Mouse (Mus musculus) embryonic stem cell, embryonic (primary cell): Measurements from ENCODE around the gene Bicdl2.

Experiments used
- CTCF ChIA-PET, 4 experiments: fragments of 300-600 bp in 2 of 4; fragments of 350-600 bp in 2 of 4; sonication (Branson Sonifier 250); formaldehyde crosslinking; loops; one replicate each; lab custom pipeline; 2022; ENCODE audit warnings: inconsistent platforms in 2 of 4; lab: Charles Lee
- POLR2A ChIA-PET, 4 experiments: fragments of 300-600 bp in 2 of 4; fragments of 350-600 bp in 2 of 4; sonication (Branson Sonifier 250); formaldehyde crosslinking; loops; one replicate each; lab custom pipeline; 2022; ENCODE audit warnings: antibody characterized with exemption in 4 of 4, inconsistent platforms in 1 of 4; lab: Charles Lee

Gene Bicdl2

DNA sequence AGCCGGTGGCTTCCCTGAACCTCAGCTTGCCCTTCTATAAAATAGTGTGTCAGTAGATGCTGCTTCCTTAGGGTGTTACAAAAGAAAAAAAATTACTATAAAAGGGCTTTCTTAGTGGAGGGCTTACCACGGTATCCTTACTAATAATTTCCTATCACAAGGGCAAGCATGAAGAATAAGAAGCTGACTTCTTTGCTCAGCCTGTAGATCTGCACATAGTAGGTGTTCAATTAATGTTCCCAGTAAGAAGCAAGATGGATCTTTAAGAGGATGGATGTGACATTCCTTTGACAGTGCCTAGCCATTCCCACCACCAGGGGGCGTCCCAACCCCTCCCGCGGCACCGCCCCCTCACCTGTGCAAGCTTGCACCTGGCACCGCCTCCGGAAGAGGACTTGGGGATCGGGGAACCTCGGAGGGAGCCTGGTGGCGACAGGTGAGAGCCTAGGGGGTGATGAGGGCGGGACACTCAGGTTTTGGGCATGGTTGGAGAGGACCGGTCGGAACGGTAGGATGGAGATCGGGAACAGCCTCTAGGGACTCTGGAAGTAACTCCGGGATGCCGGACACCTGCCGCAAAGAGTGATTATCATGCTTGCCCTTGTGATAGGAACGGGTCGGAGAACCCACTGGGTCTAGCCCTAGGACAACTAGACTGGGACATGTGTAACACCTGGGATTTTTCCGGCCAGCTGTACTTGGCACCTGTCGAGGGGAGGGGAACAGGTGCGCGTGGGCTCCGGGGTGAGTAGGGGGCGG lies at the start of gene Bicdl2:
Gene Bicdl2, plus strand, starts transcription at position 390 of the 759 bp plus-strand sequence.
- ChIA-PET POLR2A (interaction anchor here in 2 of 4 experiments (1.1 to 4.6 kb wide), 6 partner anchors 8 to 59 kb away, joined by 3 to 28 read pairs (median 4); partner anchors contain the start of gene Mmp25 (in 1 of the 2)), CTCF (interaction anchor here (0.6 to 3.2 kb wide), 28 partner anchors 7 to 183 kb away, joined by 3 to 17 read pairs (median 5); partner anchors contain the start of genes Prss32 (in 2 of the 4), Hcfc1r1 (in 1 of the 4), Kremen2 (in 1 of the 4) and Mmp25 (in 1 of the 4))

DNA sequence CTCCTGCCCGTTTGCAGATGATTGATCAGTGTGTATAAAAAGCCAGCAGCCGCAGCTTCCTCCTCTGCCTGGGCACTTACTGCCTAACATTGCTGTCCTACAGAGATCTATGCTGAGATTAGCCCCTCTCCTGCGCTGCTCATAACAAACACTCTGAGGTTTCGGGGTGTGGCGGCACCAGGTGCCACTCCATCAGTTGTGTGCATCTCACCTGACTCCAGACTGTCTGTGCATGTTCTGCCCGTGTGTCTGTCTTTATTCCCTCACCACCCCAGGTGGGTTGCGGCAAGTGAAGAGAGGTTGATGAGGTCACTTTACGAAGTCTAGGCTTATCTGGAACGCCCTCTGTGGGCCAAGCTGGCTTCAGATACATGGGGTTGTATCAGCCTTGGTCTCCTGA lies 43.2 kb upstream of the Bicdl2 start:
- ChIA-PET CTCF (interaction anchor here (0.6 to 3.7 kb wide), 5 partner anchors 13 to 46 kb away, joined by 3 to 20 read pairs (median 4); no protein-coding TSS in a partner anchor), POLR2A (interaction anchor here in 3 of 4 experiments (0.8 to 1.6 kb wide), 5 partner anchors 11 to 59 kb away, joined by 3 to 9 read pairs (median 4); partner anchors contain the start of gene Zscan10 (in 1 of the 3))

- ChIA-PET CTCF (interaction anchor here in 2 of 4 experiments (0.6 to 2.7 kb wide), 5 partner anchors 10 to 48 kb away, joined by 3 to 18 read pairs (median 4); no protein-coding TSS in a partner anchor), POLR2A (interaction anchor here in 1 of 4 experiments (1.9 kb wide), 1 partner anchor 10 kb away, joined by 7 read pairs; no protein-coding TSS in a partner anchor)
Observed at GRCm38 (mm10) chr17:23620351-23620750, 40.0 kb upstream of the Bicdl2 start.

- POLR2A ChIA-PET = interaction anchor here in 2 of 4 experiments (0.9 to 1.5 kb wide), 8 partner anchors 10 to 71 kb away, joined by 3 to 5 read pairs (median 4); no protein-coding TSS in a partner anchor
Observed at GRCm38 (mm10) chr17:23627813-23628212, 32.5 kb upstream of the Bicdl2 start.

DNA sequence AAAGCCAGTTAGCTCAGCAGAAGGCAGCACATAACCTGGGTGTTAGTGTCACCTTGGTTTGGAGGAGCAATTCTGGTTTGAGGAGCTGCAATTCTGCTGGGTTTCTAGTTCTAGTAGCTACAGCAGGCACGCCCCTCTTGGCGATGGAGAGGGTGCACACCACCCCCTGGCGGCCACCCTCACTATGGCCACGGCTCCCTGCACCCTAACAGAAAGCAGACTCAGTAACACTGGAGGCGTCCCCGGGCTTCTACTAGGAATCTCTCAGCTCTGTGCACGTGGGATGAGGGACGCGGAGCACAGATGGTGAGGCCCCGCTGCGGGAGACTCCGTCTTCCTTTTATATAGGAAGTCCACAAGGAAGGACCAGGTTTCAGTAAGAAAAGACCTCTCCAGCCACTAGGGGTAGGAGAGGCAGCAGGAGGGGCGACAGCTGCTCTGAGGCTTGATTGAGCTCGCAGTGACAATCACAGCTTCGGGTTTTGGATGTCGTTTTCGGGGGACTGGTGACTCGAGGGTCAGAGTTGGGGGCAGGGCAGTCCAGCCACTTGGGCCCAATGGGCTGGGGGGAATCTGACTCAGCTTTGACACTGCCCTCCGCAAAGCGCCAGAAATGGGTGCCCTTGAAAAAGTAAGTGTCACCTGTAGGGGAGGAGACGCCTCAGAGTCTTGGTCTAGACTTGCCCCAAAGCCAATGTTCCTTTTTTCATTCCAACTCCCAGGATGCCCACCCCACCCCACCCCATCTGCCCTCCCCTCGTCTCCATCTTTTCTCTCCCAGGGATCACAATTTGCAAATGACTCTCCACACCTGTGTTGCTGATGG lies 29.9 kb upstream of the Bicdl2 start:
- POLR2A ChIA-PET = interaction anchor here (0.6 to 2.4 kb wide), 45 partner anchors 9 to 206 kb away, joined by 3 to 19 read pairs (median 5); partner anchors contain the start of genes Mmp25 (in 2 of the 4), Cldn6 (in 1 of the 4), Zfp13 (in 1 of the 4) and Zfp213 (in 1 of the 4)
- CTCF ChIA-PET = interaction anchor here (0.5 to 2.5 kb wide), 109 partner anchors 9 to 756 kb away, joined by 3 to 46 read pairs (median 4); partner anchors contain the start of genes Zfp13 (in 4 of the 4), Mmp25 (in 3 of the 4), Bicdl2 (in 2 of the 4) and Zfp213 (in 2 of the 4)

More at GRCm38 (mm10) chr17:23627813-23628212, 32.5 kb upstream of the Bicdl2 start:
- CTCF ChIA-PET = interaction anchor here in 3 of 4 experiments (0.5 to 2.8 kb wide), 11 partner anchors 17 to 1920 kb away, joined by 3 to 15 read pairs (median 4); partner anchors contain the start of gene Mmp25 (in 1 of the 3)

- ChIA-PET POLR2A (interaction anchor here in 2 of 4 experiments (1.1 to 2.4 kb wide), 13 partner anchors 14 to 71 kb away, joined by 3 to 19 read pairs (median 7); partner anchors contain the start of gene Mmp25 (in 2 of the 2)), CTCF (interaction anchor here (0.9 to 2.5 kb wide), 21 partner anchors 15 to 115 kb away, joined by 3 to 42 read pairs (median 10); partner anchors contain the start of genes Bicdl2 (in 1 of the 4), Kremen2 (in 1 of the 4), Mmp25 (in 1 of the 4) and Paqr4 (in 1 of the 4))
Observed at GRCm38 (mm10) chr17:23631241-23631640, 29.1 kb upstream of the Bicdl2 start.

GRCm38 (mm10) chr17:23644613-23645495 lies 15.5 kb upstream of the Bicdl2 start, which contains the start of gene Mmp25:
Gene Mmp25 (minus strand): TSS chr17:23645277.
- ChIA-PET CTCF (interaction anchor here (0.5 to 7.0 kb wide), 29 partner anchors 9 to 411 kb away, joined by 3 to 33 read pairs (median 4); partner anchors contain the start of gene Bicdl2 (in 1 of the 4)), POLR2A (interaction anchor here in 3 of 4 experiments (0.5 to 7.2 kb wide), 32 partner anchors 8 to 497 kb away, joined by 3 to 28 read pairs (median 4); partner anchors contain the start of genes Bicdl2 (in 1 of the 3), Thoc6 (in 1 of the 3), Zfp13 (in 1 of the 3) and Zfp213 (in 1 of the 3))

- CTCF ChIA-PET = interaction anchor here (0.5 to 7.0 kb wide), 16 partner anchors 8 to 412 kb away, joined by 3 to 33 read pairs (median 5); partner anchors contain the start of gene Bicdl2 (in 1 of the 4)
- POLR2A ChIA-PET = interaction anchor here in 3 of 4 experiments (0.6 to 7.2 kb wide), 25 partner anchors 9 to 496 kb away, joined by 3 to 28 read pairs (median 3); partner anchors contain the start of genes Bicdl2 (in 1 of the 3), Zfp13 (in 1 of the 3), Zfp213 (in 1 of the 3) and Zscan10 (in 1 of the 3)
Observed at GRCm38 (mm10) chr17:23645894-23646293, 14.4 kb upstream of the Bicdl2 start.

GRCm38 (mm10) chr17:23651363-23651762 lies 8.9 kb upstream of the Bicdl2 start:
- ChIA-PET POLR2A (interaction anchor here in 1 of 4 experiments (1.1 to 1.7 kb wide), 4 partner anchors 10 to 47 kb away, joined by 3 to 5 read pairs (median 3); no protein-coding TSS in a partner anchor), CTCF (interaction anchor here in 3 of 4 experiments (0.7 to 2.1 kb wide), 8 partner anchors 9 to 71 kb away, joined by 3 to 12 read pairs (median 4); partner anchors contain the start of genes Bicdl2 (in 2 of the 3) and 1520401A03Rik (in 1 of the 3))

GRCm38 (mm10) chr17:23653324-23653723 lies 7.0 kb upstream of the Bicdl2 start:
- CTCF ChIA-PET = interaction anchor here in 3 of 4 experiments (0.6 to 2.1 kb wide), 8 partner anchors 8 to 195 kb away, joined by 3 to 14 read pairs (median 5); partner anchors contain the start of gene Prss32 (in 1 of the 3)
- POLR2A ChIA-PET = interaction anchor here in 1 of 4 experiments (0.7 kb wide), 1 partner anchor 67 kb away, joined by 3 read pairs; no protein-coding TSS in a partner anchor

DNA sequence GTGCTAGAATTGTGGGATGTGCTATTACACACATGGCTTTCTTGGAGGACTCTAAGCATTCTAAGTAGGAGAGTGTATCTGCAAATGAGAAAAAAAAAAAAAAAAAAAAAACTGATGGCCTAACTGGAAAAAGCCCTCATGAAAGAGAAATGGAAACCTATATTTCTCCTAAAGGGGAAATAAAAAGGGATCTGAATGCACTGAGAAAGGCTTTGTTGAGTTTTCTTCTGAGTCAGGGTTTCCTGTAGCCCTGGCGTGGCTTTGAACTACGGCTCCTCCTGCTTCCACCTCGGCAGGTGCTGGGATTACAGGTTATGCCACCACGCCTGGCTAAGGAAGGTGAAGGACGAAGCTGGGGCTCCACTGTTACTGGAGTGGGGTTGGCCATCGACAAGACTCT lies 6.3 kb upstream of the Bicdl2 start:
- ChIA-PET POLR2A (interaction anchor here in 1 of 4 experiments (0.7 kb wide), 2 partner anchors 68 to 290 kb away, joined by 3 to 4 read pairs; no protein-coding TSS in a partner anchor), CTCF (interaction anchor here in 3 of 4 experiments (0.6 to 2.1 kb wide), 11 partner anchors 9 to 189 kb away, joined by 3 to 12 read pairs (median 4); partner anchors contain the start of genes Mmp25 (in 1 of the 3) and Prss32 (in 1 of the 3))

DNA sequence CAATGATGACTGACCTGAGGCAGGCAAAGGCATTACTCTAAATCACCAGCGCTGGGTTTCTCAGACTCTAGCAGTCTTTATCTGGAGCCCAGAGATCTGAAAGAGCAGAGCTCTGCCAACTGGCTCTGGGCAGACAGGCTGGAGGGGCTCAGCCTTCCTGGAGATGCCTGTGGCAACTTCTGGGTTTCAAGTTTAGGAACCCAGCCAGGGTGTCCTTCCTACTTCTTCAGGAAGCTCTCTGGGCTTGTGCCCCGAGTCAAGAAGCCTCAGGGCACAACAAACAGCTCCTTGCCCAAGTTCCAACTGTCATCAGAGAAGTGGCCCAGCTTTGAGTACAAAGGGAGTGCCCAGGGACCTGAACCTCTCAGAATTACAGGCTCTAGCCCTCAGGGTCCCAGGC lies 5.9 kb upstream of the Bicdl2 start:
- ChIA-PET POLR2A (interaction anchor here in 1 of 4 experiments (0.7 kb wide), 1 partner anchor 290 kb away, joined by 4 read pairs; no protein-coding TSS in a partner anchor), CTCF (interaction anchor here in 2 of 4 experiments (0.6 to 2.1 kb wide), 10 partner anchors 9 to 189 kb away, joined by 3 to 12 read pairs (median 4); partner anchors contain the start of genes Mmp25 (in 1 of the 2) and Prss32 (in 1 of the 2))

- CTCF ChIA-PET = interaction anchor here (0.6 to 2.3 kb wide), 9 partner anchors 9 to 210 kb away, joined by 3 to 9 read pairs (median 4); partner anchors contain the start of genes Hcfc1r1 (in 1 of the 4) and Thoc6 (in 1 of the 4)
- POLR2A ChIA-PET = interaction anchor here in 3 of 4 experiments (0.6 to 4.6 kb wide), 9 partner anchors 9 to 147 kb away, joined by 3 to 28 read pairs (median 3); partner anchors contain the start of genes Mmp25 (in 1 of the 3) and Zfp13 (in 1 of the 3)
Observed at GRCm38 (mm10) chr17:23658450-23658849, 1.9 kb upstream of the Bicdl2 start.

DNA sequence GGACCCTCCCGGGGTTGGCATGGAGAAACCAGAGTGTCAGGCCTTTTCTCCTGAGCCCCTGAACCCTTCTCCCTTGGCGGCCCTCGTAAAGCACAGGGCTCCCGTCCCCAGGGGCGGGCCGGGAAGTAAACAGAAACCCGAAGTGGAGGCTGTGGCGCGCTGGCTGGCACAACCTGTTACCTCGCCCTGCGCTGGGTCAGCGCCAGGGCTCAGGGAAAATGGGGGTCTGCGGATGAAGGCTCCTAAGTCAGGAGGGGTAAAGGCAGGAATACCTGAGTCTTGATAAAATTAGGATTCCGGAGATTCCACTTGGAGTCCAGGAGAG lies 532 bp downstream of the Bicdl2 start:
- ChIA-PET CTCF (interaction anchor here (0.6 to 3.2 kb wide), 37 partner anchors 9 to 300 kb away, joined by 3 to 17 read pairs (median 5); partner anchors contain the start of genes Prss32 (in 2 of the 4), Hcfc1r1 (in 1 of the 4), Kremen2 (in 1 of the 4) and Mmp25 (in 1 of the 4)), POLR2A (interaction anchor here in 2 of 4 experiments (0.9 to 4.6 kb wide), 6 partner anchors 9 to 59 kb away, joined by 3 to 28 read pairs (median 4); partner anchors contain the start of gene Mmp25 (in 1 of the 2))
